In genomic region chr14:55024236-55024635, GRCm38 (mm10) we compare ENCODE assay signal across 9 mouse cellular contexts. TPM values are rescaled to one million over a fixed set of nuclear protein-coding genes. Genes with fewer than 3 reads are reported as not detected.
DNase-seq lines count a peak whose midpoint lies in the region; ATAC-seq and TF ChIP-seq lines count a peak whose summit lies in the region.
"Had no signal": no experiment of that assay in that cellular context is flagged by ENCODE, and none has a peak within 500 bp of the region (broad histone marks: within the 10 kb centered on the region; RNA-seq: fewer than 3 reads in every experiment).

No protein-coding gene starts in this region.

- H3K9ac ChIP-seq in heart, embryonic 12.5 days = no peak overlapping the region
- H3K9ac ChIP-seq: lung, embryonic 15.5 days had no signal

- no peak overlapping the region for H3K27ac ChIP-seq in heart, embryonic 12.5 days (ENCODE audit: poor library complexity, severe bottlenecking)
- no peak overlapping the region for H3K27ac ChIP-seq in bone marrow macrophage, adult 2 months (ENCODE audit: insufficient read depth, low read depth, low read length)
- H3K27ac ChIP-seq: lung, embryonic 15.5 days had no signal

- 64% methylated on average over 7 of the region's 7 CpGs for WGBS in heart, embryonic 12.5 days

- H3K27me3 ChIP-seq in heart, embryonic 12.5 days (replicated peaks) = no peaks in the 10 kb centered on the region
- H3K27me3 ChIP-seq: lung, embryonic 15.5 days had no signal

- no peak overlapping the region for H3K4me3 ChIP-seq in heart, embryonic 12.5 days
- no peak overlapping the region for H3K4me3 ChIP-seq in bone marrow macrophage, adult 2 months (ENCODE audit: insufficient read depth, low read length)
- H3K4me3 ChIP-seq: lung, embryonic 15.5 days had no signal

- peaks cover 57% of the 10 kb centered on the region for H3K36me3 ChIP-seq in heart, embryonic 12.5 days

- ATAC-seq in heart, embryonic 12.5 days (ENCODE audit: insufficient number of reproducible peaks, low FRiP score) = no peak
- ATAC-seq in CD4-positive, CD25-positive, alpha-beta regulatory T cell, adult 4 months = peak; percentile 56
- peak; percentile 54 for ATAC-seq in megakaryocyte, adult 5-6 weeks (ENCODE audit: poor library complexity, severe bottlenecking)

- H3K4me2 ChIP-seq in heart, embryonic 12.5 days = no peak overlapping the region
- H3K4me2 ChIP-seq: lung, embryonic 15.5 days had no signal

- H3K4me1 ChIP-seq in heart, embryonic 12.5 days (replicated peaks) = peaks cover 10% of the 10 kb centered on the region
- H3K4me1 ChIP-seq in bone marrow macrophage, adult 2 months (ENCODE audit: control insufficient read depth, insufficient read depth, low read length) = no peaks in the 10 kb centered on the region

- no peak for TF ChIP-seq POLR2A in bone marrow macrophage, adult 2 months (IDR thresholded peaks at IDR 0.05; ENCODE audit: borderline replicate concordance, low read depth, low read length)

- peak; percentile 63 for TF ChIP-seq CTCF in bone marrow macrophage, adult 2 months (IDR thresholded peaks at IDR 0.05; ENCODE audit: low read depth, low read length)

- peak; percentile 77 for DNase-seq in heart, postnatal 4 days
- DNase-seq in fibroblast of lung, adult 2 months (ENCODE audit: low read depth) = peak; percentile 36
- peak; percentile 39 to 75 for DNase-seq in layer of hippocampus, adult 18-20 months (ENCODE audit: low spot score in 2 of 2)
- DNase-seq in telencephalon, adult 2 months (ENCODE audit: low read depth, low spot score) = peak; percentile 43

- H3K9me3 ChIP-seq in heart, embryonic 12.5 days (replicated peaks) = no peaks in the 10 kb centered on the region
- H3K9me3 ChIP-seq: lung, embryonic 15.5 days had no signal

RNA-seq across cellular contexts. Expression of gene Ngdn, which starts 9.0 kb away (rescaled TPM):
- total RNA-seq in heart, postnatal 4 days (2021) = 10 to 100 TPM; 35.7 to 39.7 TPM
- 55.7 and 60.8 TPM in 2 replicates for polyA plus RNA-seq in heart, embryonic 12.5 days (2016; fragmentation: Nextera tagmentation; extraction: Ambion mirVana)
- 100 to 1,000 TPM; 181 to 192 TPM for polyA plus RNA-seq in CD4-positive, CD25-positive, alpha-beta regulatory T cell, adult 4 months (2017; shearing (Covaris generic))
- 38.3 and 44.2 TPM in 2 replicates for polyA plus RNA-seq in bone marrow macrophage, adult 2 months (2012; ENCODE audit: insufficient read depth, insufficient read length, missing spikeins)
- total RNA-seq in layer of hippocampus, adult 18-20 months (2021) = 10 to 100 TPM; 30.2 to 32.7 TPM
- total RNA-seq in megakaryocyte, adult 5-6 weeks (2015) = 56.1 and 56.9 TPM in 2 replicates
- total RNA-seq in megakaryocyte, adult 5-6 weeks (2017) = 32.9 and 52.7 TPM in 2 replicates

RNA-seq across cellular contexts. Expression of gene Myh7, which starts 29.8 kb away (rescaled TPM):
- 1,000 to 10,000 TPM; 1,764 to 1,922 TPM for total RNA-seq in heart, postnatal 4 days (2021)
- 5,583 and 5,934 TPM in 2 replicates for polyA plus RNA-seq in heart, embryonic 12.5 days (2016; fragmentation: Nextera tagmentation; extraction: Ambion mirVana)
- polyA plus RNA-seq in CD4-positive, CD25-positive, alpha-beta regulatory T cell, adult 4 months (2017; shearing (Covaris generic)) = not detected
- polyA plus RNA-seq in bone marrow macrophage, adult 2 months (2012; ENCODE audit: insufficient read depth, insufficient read length, missing spikeins) = not detected in 2 replicates
- total RNA-seq in layer of hippocampus, adult 18-20 months (2021) = 10 to 100 TPM; 10.1 to 14.4 TPM
- not detected in 2 replicates for total RNA-seq in megakaryocyte, adult 5-6 weeks (2015)
- total RNA-seq in megakaryocyte, adult 5-6 weeks (2017) = not detected in 2 replicates

RNA-seq across cellular contexts. Expression of gene Gm17428, which starts 47.5 kb away (rescaled TPM):
- not detected for total RNA-seq in heart, postnatal 4 days (2021)
- not detected in 2 replicates for polyA plus RNA-seq in heart, embryonic 12.5 days (2016; fragmentation: Nextera tagmentation; extraction: Ambion mirVana)
- not detected for polyA plus RNA-seq in CD4-positive, CD25-positive, alpha-beta regulatory T cell, adult 4 months (2017; shearing (Covaris generic))
- not detected in 2 replicates for polyA plus RNA-seq in bone marrow macrophage, adult 2 months (2012; ENCODE audit: insufficient read depth, insufficient read length, missing spikeins)
- not detected for total RNA-seq in layer of hippocampus, adult 18-20 months (2021)
- total RNA-seq in megakaryocyte, adult 5-6 weeks (2015) = not detected in 2 replicates
- total RNA-seq in megakaryocyte, adult 5-6 weeks (2017) = not detected in 2 replicates
- polyA plus RNA-seq: lung, embryonic 15.5 days had no signal

RNA-seq across cellular contexts. Expression of gene Myh6, which starts 57.5 kb away (rescaled TPM):
- total RNA-seq in heart, postnatal 4 days (2021) = over 10,000 TPM; 15,879 to 17,172 TPM
- 2,737 and 2,858 TPM in 2 replicates for polyA plus RNA-seq in heart, embryonic 12.5 days (2016; fragmentation: Nextera tagmentation; extraction: Ambion mirVana)
- not detected for polyA plus RNA-seq in CD4-positive, CD25-positive, alpha-beta regulatory T cell, adult 4 months (2017; shearing (Covaris generic))
- not detected in 2 replicates for polyA plus RNA-seq in bone marrow macrophage, adult 2 months (2012; ENCODE audit: insufficient read depth, insufficient read length, missing spikeins)
- 1 to 10 TPM; 3.7 to 5.0 TPM for total RNA-seq in layer of hippocampus, adult 18-20 months (2021)
- not detected in 2 replicates for total RNA-seq in megakaryocyte, adult 5-6 weeks (2015)
- total RNA-seq in megakaryocyte, adult 5-6 weeks (2017) = not detected in 2 replicates

Comparison
In these comparisons a context has a peak if more than half of its experiments do, and no peak if none do; other contexts are left out.
1. RNA of gene Myh7, which starts 29.8 kb away (total RNA-seq): 1,764 to 1,922 TPM in heart, postnatal 4 days; 10.1 to 14.4 TPM in layer of hippocampus, adult 18-20 months and not detected in megakaryocyte, adult 5-6 weeks; every median in the first group is over 100 times any median in the second.
2. Peak in every context shown above with its lines, with median percentiles within 50 percentile points of each other: DNase-seq.